Mouse (Mus musculus) spleen, adult 18-20 months (tissue): ENCODE measurements around the gene Wdr18.

Source experiments
- DNase-seq, 2 experiments: peaks; one replicate each; pipeline ENCODE4 v3.0.0; 2022; ENCODE audit warnings: mixed read lengths in 2 of 2

Wdr18 gene

GRCm38 (mm10) chr10:79979401-79980155, 19.6 kb downstream of the Wdr18 start:
- no peak for DNase-seq

DNA sequence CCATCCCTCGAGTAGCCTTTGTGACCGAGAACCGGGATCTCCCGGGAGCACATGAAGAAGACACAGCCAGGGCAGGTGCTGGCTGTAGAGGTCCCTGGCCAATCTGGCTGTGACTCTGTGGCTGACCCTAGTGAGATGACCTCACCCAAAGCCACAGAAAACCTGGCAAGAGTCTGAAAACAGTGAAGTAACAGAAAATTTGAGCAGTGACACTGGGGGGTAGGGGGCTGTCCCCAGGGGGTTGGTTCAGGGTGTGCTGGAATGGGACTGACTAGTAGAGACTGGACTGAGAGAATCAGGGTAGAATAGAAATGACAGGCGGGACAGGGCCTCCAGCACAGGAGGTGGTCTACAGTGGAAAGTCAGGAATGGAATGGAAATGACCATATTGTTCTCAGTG, 23.3 kb downstream of the Wdr18 start:
- DNase-seq, result no peak

GRCm38 (mm10) chr10:79983670-79984069, 23.7 kb downstream of the Wdr18 start:
- DNase-seq, result peak; percentile 59 to 69

DNA sequence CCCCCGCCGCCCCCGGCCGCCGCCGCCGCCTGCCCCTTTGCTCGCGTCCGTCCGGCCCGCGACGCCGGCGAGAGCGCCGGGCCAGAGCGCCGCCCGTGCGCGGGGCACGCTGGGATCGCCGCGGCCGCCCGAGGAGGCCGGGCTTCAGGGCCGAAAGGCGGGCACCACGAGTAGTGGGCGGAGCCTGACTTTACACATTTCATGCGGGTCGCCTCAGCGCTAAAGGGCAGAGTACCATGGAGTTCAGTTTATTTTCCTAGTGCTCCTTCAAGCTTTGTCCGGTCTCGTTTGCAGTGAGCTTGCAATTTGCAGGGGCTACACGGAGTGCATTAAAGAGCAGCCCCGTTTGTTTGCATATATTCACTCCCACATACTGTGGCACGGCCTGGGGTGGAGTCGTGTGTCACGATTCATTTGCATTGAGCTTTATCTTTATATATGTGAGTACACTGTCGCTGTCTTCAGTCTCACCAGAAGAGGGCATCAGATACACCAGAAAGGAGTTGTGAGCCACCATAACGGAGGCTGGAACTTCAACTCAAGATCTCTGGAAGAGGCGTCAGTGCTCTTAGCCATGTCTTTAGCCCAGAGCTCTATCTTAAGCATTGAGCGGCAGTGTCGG, 24.4 kb downstream of the Wdr18 start, which contains the start of gene Tmem259:
Tmem259 (minus strand) TSS at position 136 of the 622 bp plus-strand sequence.
- DNase-seq, result peak; percentile 80 to 87

DNA sequence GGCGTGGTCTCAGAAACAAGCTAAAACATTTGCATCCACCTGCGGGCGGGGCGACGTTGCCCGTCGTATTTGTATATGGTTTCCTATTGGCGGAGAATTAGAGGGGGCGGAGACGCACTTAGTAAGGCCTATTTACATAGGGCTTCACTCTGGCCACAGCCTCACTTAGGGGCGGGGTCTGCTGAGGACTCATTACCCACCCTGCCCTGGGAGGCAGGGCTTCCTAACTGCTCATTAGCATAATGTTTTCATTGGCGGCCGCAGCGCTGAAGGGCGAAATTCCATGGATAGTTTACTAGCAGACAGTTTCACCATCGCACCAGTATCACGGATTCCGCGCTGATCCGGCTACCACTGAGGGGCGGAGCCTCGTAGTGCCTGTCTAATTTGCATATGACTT, 24.9 kb downstream of the Wdr18 start:
- peak; percentile 91 to 93 for DNase-seq

- peak; percentile 73 to 79 for DNase-seq
Observed at GRCm38 (mm10) chr10:79985334-79986231, 25.6 kb downstream of the Wdr18 start.

GRCm38 (mm10) chr10:79986232-79986878, 26.4 kb downstream of the Wdr18 start:
- DNase-seq, result peak in 1 of 2 experiments; percentile 9

- peak; percentile 86 to 95 for DNase-seq
Observed at GRCm38 (mm10) chr10:79986963-79987362, 27.0 kb downstream of the Wdr18 start.

- DNase-seq, result peak in 1 of 2 experiments; percentile 30
Observed at GRCm38 (mm10) chr10:79987771-79988505, 28.0 kb downstream of the Wdr18 start.

GRCm38 (mm10) chr10:79988506-79989271, 28.7 kb downstream of the Wdr18 start, which contains the start of gene Cnn2:
TSS of gene Cnn2 (plus strand) at chr10:79988584.
- DNase-seq, result peak; percentile 68 to 77

DNA sequence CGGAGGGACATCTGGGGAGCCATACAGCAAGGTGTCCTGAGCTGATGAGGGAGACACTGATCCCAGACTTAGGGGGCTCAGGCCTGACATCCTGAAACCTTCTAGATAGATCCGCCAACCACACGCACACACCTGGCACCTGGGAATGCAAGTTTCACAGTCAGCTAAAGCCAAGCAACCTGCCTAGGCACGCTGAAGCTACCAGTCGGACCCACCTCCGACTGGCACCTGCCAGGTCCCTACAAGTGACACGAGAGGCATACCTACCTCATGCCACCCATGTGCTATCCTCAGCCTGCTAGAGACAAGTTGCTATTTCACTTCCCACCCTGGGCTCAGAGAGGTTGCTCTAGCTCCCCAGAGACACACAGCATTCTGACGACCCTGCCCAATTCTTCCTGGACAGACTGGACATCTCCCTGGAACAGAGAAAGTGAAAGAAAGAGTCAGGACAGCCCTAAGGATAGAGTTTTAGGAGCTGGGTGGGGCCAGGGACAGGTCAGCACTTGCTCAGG, 29.4 kb downstream of the Wdr18 start:
- DNase-seq, result no peak

DNA sequence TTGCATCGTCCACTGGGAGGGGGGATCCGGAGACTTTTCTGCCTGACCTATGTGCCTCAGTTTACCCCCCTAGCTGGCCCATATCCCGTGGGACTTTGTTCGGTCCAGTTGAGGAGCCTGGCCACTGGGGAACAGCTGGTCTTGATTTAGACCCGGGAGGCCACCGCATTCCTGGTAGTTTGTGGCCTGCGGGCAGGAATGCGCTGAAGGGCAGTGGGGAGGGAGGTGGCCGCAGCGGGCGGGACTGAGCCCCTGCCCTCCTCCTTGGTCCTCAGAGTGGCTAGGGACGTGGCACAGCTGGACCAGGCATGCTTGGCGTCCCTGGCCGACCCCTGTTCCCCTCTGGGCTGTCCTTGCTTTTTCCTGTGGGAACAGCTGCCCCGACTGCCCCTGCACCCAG, 29.9 kb downstream of the Wdr18 start:
- DNase-seq, result no peak

GRCm38 (mm10) chr10:79991099-79991498, 31.1 kb downstream of the Wdr18 start:
- DNase-seq, result no peak

- no peak for DNase-seq
Observed at GRCm38 (mm10) chr10:79991548-79991947, 31.6 kb downstream of the Wdr18 start.

- DNase-seq, result peak in 1 of 2 experiments; percentile 53
Observed at GRCm38 (mm10) chr10:79994397-79995115, 34.6 kb downstream of the Wdr18 start.

DNA sequence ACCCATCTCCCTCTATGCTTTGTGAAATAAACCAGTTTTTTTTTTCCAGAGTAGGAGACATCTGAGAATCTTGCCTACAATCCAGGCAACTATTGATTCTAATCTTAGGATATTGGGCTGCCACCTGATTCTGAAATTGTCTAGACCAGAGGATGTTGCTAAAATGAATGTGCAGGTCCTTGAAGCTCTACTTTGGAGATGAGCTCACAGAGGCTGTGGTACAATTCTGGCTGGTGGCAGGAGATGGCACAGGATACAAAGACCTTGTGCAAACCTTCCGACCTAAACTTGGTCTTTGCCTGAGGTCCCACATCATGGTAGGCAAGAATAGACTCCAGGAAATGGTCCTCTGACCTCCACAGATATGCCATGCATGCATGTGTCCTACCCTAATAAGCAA, 35.7 kb downstream of the Wdr18 start:
- DNase-seq, result no peak

GRCm38 (mm10) chr10:79996272-79997033, 36.5 kb downstream of the Wdr18 start, which contains the start of gene Abca7:
TSS of gene Abca7 (plus strand) at chr10:79996494.
- DNase-seq, result peak; percentile 94 to 96

DNA sequence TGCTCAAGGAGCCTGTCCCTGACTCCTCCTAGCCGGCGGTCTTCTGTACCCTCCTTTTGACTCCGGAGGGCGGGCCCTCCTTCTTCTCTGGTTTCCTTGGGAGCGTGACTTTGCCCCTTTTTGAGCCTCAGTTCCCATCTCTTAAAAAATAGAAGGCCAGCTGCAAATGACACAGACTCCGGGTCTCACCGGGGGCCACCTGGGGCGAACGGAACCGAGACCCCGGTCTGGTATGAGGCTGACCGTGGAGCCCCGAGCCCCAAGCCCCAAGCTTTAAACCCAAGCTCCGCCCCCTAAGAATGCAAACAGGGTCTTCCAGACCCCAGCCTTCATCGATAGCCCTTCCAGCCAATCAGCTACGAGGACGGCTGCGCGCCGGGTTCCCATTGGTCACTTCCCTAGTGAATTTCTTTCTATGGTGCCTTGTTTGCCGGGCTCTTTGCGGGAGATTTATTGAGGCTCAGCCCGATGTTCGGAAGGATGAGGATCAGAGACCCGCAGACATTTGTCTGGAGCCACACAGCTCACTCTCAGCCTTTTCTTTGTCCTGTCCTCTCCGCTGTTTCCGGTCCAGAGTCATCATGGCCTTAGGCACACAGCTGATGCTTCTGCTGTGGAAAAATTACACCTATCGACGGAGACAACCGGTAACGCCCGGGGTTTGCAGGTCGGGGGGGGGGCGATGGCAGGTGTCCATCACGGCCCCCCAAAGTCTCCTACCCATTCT, 37.2 kb downstream of the Wdr18 start:
- DNase-seq, result peak in 1 of 2 experiments; percentile 56
